Mouse (Mus musculus): ENCODE data around the gene Mon2. TPM values are rescaled to one million over a fixed set of nuclear protein-coding genes. Genes with fewer than 3 reads are reported as not detected.
A peak's percentile ranks its signal among the peaks of the same experiment; 100 is the strongest.
"Not testable (repeated sequence)": the region's sequence is repeated elsewhere in the genome, so short reads cannot be mapped to it uniquely, and the experiment has no call there.

The Mon2 gene
- polyA plus RNA-seq, 3 experiments from 2014 or later: 12.3 to 39.6 (median 34.4) TPM

DNA sequence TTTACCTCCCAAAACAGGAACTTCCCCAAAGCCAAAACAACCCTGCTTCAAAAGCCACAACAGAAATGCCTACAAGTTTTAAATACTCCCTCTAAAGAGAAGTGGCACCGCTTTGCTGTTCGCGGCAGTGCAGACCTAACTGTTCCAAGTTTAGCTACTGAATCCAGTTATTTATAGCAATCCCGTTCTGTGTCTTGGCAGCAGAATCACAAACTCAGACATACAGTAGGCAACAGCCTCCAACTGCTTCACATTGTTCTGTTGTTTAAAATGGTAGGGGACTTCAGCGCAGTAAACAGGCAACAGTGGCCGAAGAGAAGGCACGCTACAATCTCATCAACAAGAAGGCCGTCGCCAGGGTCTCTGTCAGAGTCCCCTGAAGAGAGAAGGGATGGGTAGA is 85.3 kb downstream of the Mon2 start:
- ATAC-seq: no peak

GRCm38 (mm10) chr10:122990606-122991005 is 85.7 kb downstream of the Mon2 start:
- ATAC-seq: no peak

GRCm38 (mm10) chr10:122989916-122990315 is 86.4 kb downstream of the Mon2 start:
- ATAC-seq: no peak

DNA sequence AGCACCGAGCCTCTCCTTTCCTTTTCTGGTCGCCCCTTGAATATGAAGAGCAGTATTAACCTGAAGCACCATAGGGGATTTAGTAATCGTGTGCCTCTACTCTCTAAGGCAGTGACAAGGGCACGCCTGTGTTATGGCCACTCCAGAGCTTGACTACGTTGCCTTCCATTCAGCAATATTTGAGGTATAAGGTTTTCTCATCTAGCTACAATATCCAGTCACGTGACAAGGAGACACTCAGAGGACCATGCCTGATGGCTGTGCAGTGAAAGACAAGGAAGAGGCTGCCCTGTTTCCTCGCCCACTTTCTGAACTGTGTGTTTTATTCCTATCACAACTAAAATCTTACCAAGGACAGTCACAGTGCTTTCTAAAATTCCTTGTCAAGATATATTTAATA is 87.9 kb downstream of the Mon2 start:
- no peak for ATAC-seq

DNA sequence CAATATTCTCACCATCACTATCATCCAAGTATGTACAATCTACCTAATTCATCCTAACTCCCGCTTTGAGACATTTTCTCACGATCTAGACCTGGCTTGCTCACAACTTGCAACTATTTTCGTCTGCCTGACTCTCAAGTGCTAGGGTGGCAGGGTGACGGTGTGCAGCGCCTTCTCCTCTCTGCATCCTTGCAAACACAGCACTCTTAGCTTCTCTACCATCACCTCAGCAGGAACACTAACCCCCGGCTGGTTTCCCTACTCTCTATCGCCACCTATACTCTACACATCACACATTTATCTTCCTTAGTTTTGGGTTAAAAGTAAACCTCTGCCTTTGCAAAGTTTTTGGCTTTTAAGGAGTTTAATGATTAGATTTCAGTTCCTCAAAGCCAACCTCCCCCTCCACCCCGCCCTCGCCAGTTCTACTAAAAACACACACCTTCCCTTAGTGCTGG is 88.6 kb downstream of the Mon2 start:
- ATAC-seq: peak; percentile 49

DNA sequence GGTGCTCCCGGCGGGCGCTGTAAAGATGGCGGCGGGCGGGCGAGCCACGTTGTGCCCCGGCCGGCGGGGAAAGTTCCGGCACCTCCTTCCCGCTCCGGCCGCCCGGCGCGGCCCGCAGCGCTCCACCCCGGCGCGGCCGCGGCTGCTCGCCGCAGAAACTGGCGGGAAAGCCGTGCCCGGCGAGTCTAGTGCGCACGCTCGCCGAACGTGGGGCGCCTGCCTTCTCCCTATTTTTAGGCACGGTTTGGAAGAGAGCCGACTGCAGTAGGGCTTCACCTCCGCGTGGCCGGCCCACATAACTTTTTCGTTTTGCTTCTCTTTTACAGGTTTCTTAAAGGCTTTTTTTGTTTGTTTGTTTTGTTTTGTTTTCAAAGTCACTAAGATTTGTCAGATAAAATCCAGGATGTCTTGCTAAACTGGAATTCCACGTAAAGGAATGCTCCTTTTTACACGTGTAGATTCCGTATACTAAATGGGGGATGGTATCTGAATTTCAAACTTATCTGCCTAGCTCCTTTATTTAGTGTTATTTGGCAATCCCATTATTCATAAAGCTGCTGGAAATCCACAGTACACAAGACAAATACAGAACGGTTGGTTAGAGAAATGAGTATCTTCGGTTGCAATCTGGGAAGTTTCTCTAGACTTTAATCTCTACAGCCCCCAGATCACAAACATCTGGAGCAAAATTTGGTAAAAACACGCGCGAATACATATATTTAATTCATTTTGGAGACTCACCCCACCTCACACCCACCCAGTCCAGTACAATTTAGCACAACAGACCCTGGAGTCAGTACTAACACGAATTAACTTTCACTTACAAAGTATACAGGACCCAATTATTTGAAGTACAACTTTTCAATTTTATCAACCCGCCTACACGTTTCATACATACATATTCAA is 89.7 kb downstream of the Mon2 start:
- ATAC-seq: peak; percentile 17

DNA sequence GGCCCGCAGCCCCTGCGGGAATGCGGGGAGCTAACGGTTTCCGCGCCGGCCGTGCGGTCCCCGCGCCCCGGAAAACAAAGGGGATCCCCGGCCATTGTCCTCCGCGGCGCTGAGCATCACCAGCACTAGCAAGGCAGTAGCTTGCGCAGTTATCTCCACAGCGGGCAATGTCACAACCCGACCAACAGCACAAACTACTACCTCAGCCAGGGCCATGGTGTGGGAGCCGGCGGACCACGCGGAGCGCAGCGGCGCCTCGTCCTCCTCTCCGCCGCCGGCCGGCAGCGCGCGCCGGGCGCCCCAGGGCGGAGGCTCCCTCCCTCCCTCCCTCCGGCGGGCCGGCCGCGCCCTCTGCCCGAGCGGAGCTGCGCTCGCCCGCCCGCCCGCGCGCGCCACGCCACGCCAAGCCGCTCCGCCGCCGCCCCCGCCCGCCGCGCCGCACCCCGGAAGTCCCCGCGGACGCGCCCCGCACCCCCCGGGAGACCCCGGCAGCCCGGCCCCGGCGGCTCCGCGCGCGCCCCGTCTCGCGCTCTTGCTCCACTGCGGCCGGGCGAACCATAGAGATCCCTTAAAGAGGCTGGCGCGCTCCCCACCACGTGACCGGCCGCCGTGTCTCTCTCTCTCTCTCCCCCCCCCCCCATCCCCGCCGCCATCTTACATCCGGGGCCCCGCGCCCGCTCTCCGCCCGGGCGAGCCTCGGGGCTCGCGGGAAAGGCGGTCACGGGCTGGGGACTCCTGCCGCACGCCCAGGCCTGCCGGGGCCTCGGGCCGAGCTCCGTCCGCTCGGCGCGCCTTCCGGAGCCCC is 90.6 kb downstream of the Mon2 start:
- peak; percentile 38 for ATAC-seq

GRCm38 (mm10) chr10:122985252-122985514 is 91.1 kb downstream of the Mon2 start:
- ATAC-seq: peak; percentile 48

- no peak for ATAC-seq
These were observed 91.6 kb downstream of the Mon2 start for GRCm38 (mm10) chr10:122984531-122985251.

DNA sequence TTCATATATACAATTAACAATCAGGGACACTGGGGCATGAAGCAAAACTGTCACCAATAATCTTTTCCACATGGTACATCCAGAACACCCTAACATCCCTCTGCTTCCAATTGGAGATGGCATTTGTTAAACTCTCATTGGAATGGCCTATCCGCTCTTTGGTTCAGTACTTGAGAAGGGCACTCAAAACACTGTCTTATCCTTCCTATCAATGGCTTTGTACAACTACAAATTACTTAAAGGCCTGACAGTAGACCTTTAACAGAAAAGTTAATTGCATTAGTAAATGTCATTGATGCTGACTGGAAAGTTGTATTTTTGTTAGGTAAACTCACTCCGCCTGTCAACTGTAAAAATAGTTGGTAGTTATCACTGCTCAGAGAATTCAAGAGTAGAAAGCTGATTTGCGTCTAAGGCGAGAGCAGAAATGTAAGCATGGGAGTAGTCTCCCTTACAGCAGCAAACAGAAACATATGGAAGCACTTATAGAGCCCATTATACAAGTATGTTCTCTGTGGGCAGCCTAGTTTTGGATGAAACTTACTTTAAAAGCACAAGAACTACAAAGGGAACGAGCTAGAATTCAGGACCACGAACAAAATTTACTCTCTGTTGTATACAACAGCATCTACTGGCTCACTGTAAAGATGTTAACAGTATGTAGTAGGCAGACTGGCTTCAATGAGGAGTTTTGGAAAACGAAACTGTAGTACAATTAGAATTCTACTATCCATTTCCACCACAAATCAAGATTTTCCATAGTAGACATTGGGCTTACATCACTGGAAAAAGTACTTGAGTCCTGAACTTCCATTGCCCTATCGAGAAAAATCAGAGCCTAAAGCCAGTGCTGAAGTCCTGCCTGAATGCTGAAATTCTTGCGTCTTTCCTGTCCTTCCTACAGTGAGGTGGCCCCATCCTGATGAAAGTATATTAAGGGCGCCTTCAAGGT is 92.5 kb downstream of the Mon2 start:
- ATAC-seq: no peak

- no peak for ATAC-seq
These were observed 93.3 kb downstream of the Mon2 start for GRCm38 (mm10) chr10:122982909-122983578.

DNA sequence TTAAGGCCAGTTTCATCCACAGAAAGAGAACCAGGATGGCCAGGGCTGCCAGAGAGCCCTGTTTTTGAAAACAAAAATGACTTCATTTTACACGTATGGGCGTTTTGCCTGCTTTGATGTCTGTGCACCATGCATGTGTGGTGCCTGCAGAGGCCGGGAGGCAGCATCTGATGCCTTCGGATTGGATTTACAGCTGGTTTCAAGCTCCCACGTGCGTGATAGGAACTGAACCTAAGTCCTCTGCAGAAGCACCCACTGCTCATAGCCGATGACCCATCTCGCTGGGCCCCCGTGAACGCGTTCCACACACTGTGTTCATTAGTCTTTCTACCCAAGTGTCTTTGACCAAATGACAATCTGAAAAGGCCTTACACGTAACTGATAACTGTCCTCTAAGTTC is 96.2 kb downstream of the Mon2 start:
- ATAC-seq: no peak

DNA sequence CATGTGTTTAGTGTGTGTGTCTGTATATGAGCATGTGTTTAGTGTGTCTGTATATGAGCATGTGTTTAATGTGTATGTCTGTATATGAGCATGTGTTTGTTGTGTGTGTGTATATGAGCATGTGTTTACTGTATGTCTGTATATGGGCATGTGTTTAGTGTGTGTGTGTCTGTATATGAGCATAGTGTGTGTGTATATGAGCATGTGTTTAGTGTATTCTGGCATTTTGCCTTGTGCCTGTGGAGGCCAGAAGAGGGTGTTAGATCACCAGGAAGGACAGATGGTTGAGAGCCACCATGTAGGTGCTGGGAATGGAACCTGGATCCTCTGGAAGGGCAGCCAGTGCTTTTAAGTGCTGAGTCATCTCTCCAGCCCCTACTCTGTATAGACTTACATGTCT is 96.9 kb downstream of the Mon2 start:
- no peak for ATAC-seq

DNA sequence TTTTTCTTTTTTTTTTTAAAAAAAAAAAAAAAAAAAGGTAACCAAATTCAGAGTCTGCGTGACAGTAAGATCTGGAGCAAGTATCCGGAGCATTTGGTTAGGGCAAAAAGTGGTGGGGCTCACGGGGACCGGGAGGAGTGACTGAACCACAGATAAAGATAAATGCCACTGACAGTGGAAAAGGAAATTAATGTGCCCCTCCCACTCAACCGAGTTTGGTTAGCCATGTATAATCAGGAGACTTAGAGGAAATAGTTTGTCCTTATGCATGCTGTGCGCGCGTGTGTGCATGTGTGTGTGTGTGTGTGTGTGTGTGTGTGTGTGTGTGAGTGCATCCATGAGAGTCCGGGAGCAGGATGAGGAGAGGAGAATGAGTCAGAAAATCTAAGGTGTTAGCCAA is 100.3 kb downstream of the Mon2 start:
- ATAC-seq: peak; percentile 58

DNA sequence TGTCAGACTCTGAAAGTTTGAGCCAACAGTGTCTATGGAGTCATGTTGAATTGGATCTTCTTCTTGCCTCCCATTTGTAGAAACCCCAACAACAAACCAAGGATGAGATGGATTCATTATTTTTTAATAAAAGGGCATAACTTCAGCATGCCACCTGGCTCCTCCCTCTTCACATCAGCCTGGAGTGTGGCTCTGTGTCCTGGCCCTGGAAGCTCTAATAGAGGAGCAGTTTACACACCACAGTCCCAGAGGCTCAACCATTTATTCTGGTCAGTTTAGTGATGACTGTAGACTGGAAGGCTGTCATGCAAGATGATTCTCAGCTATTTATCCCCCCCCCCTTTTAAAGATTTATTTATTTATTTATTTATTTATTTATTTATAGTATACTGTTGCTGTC is 103.1 kb downstream of the Mon2 start:
- no peak for ATAC-seq

DNA sequence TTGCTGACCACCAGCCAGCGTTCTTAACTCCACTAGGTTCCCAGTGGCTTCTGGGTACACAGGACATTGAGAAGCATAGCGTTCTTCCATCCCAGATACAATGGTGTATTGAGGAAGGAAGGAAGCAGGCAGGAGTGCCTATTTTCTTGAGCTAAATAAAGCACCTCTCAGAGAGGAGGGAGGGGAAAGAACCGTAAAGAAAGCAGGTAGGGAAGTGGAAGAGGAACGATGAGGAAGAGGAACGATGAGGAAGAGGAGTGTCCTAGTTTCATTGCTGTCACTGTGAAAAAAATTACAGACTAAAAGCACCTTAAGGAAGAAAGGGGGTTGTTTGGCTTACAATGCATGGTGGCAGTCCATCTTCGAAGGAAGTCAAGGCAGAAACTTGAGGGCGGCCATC is 106.1 kb downstream of the Mon2 start:
- no peak for ATAC-seq

DNA sequence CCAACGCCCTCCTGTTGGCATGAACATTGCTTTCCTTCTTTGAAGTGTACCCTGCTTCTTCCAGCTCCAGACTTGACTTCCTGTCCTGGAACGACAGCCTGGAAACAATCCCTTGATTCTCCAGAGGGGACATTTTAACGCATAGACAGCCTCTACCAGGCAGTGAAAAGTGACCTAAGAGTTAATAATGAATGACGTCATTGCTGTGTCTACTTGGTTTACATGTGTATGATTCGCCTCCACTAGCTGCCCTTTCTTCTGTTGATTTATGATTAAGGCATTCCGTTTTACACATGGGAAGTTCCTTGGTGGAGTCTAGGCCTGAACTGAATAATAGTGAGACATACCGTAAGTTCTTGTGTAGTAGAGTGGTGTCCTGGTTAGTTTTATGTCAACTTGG is 109.9 kb downstream of the Mon2 start:
- ATAC-seq: no peak

DNA sequence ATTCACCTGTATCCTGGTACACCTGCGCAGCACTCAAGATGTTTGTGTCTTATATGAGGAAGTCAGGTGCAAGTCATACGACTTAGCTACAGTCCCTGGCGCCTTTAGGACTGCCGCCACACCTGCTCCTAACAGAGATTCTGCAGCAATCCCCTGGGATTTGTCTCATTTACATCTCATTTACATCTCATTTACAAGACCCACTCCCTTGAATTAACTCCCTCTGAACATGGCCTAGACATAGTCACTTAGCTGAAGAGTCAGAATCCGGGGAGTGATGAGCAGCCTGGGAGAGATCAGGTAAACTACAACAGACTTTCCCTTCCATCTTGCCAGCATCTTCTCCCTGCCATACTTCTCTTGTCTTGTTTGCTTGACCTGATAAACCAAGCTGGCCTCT is 110.7 kb downstream of the Mon2 start:
- not testable (repeated sequence) for ATAC-seq

GRCm38 (mm10) chr10:122964241-122964636 is 112.1 kb downstream of the Mon2 start:
- no peak for ATAC-seq

DNA sequence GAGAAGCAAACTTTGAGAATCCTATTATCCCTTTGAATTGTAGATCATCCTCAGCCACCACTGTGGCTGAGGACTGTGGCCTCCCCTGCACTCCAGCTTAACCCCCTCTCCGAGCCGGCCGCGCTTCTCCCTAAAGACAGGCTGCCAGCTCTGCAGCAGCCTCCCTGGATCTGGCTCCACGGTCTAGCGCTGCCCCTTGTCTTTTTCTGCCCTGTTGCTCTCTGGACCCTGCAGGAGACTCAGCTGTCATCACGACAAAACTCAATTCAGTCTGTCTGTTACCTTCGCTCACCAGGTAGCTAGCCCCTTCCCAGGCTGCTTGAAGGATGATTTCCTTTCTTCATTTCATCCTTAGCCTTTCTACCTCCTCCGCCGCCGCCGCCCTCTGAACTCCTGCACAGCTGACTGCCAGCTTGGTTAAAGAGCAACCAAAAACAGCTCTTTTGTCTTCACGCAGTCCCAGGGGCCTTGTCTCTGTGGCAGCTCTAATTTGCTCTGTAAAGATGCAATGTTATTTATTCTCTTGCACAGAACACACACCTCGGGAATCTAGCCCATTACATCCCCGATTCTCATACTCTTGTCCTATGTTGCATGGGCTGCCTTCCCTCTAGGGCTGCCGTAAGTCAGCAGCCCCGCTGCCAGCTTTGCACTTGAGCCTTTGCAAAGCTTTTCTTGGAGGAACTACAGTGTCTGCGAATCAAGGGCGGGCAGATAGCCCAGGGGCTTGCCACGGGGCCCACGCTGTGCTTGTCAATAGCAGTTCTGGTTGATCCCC is 112.7 kb downstream of the Mon2 start:
- no peak for ATAC-seq

DNA sequence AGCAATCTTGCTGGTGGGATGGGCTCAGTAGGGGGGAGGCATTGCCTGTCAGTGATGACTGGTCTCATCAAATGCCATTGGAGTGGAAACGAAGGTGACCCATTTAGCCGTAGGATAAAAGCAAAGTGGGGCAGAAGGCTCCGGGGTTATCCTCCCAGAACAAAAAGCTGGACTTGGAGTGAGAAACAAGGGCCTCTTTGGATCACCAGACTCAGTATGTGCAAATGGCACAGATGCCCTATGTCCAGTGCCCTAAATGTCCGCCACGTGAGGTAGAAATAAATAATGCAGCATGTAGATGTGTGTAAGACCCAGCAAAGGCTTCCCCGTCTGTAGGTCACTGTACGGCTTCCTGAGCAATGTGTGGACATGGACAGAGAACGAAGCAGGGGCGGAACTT is 113.7 kb downstream of the Mon2 start:
- no peak for ATAC-seq

All from inflammation-experienced regulatory T-cells, adult 6 months (primary cell).